Mouse (Mus musculus) neutrophil, adult 83 days (primary cell): ENCODE results near the gene Wsb1. TPM values are rescaled to one million over a fixed set of nuclear protein-coding genes. Genes with fewer than 3 reads are reported as not detected.

Experiments
- total RNA-seq, 2 experiments: library from RNA; stranded (reverse); gene quantifications; one replicate each; pipeline ENCODE4 v1.2.4; 2023

The Wsb1 gene
- total RNA-seq = 100 to 1,000 TPM; 188 TPM

GRCm38 (mm10) chr11:79254391-79255098 is at the start of gene Wsb1:
TSS of gene Wsb1 (minus strand) at chr11:79254671.

GRCm38 (mm10) chr11:79296856-79297491 is 42.5 kb upstream of the Wsb1 start, which contains the start of gene Gm9964:
TSS of gene Gm9964 (minus strand) at chr11:79296906.

Other genes starting within 250 kb of the Wsb1 start
- 10 to 100 TPM; 26.7 to 28.8 TPM for gene Ksr1, start 108.3 kb downstream of the Wsb1 start, total RNA-seq
- 1 to 10 TPM; 1.5 to 2.6 TPM for gene Gm9964, start 42.2 kb upstream of the Wsb1 start, total RNA-seq
- 10 to 100 TPM; 22.4 to 24.2 TPM for gene Nf1, start 85.0 kb upstream of the Wsb1 start, total RNA-seq
- under 1 TPM; 0.39 to 0.60 TPM for gene Omg, start 249.4 kb upstream of the Wsb1 start, total RNA-seq